Mouse (Mus musculus) adrenal gland (tissue): Measurements from ENCODE around the gene Lrmp.

Experiments
- intact Hi-C: fragments of 180-260 bp; cut with DNase I; formaldehyde crosslinking; loops from one replicate; pipeline ENCODE4 v1.15.1; 2025
- long read RNA-seq, 2 experiments: library from polyadenylated mRNA; unstranded; transcript quantifications; one replicate each; pipeline ENCODE4 v2.0.0; 2020; ENCODE audit warnings: borderline replicate concordance in 1 of 2; ENCODE audit not compliant: insufficient replicate concordance in 1 of 2

Lrmp gene
- long read RNA-seq, experiment 1, partial matches to known transcripts: 0 of 2 reads
- long read RNA-seq, experiment 1, other reads (novel, unspliced or antisense): 1 of 2 reads
- long read RNA-seq, experiment 2, partial matches to known transcripts: 1 of 7 reads
- long read RNA-seq, experiment 2, other reads (novel, unspliced or antisense): 2 of 7 reads

DNA sequence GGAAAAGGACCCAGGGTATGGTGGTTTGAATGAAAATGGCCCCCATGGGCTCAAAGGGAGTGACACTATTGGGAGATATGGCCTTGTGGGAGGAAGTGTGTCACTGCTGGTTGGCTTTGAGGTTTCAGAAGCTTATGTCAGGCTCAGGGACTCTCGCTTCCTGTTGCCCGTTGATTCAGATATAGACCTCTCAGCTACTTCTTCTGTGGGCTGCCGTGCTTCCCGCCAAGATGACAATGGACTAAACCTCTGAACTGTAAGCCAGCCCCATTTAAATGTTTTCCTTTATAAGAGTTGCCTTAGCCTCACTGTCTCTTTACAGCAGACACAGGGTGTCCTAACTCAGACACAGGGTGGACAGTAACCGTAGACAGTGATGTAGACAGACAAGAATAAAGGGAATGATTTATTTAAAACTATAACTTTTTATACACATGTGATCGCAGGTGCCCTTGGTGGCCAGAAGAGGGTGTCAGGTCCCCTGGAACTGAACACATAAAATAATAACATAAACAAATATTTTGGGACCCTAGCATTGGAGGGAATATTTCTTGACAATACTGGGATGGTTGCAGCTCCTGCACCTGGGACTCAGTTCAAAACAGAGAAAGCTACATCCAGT, at the start of gene Lrmp:
Gene Lrmp (plus strand): TSS at position 178 of the 622 bp plus-strand sequence.
- intact Hi-C loops: no loop called here

DNA sequence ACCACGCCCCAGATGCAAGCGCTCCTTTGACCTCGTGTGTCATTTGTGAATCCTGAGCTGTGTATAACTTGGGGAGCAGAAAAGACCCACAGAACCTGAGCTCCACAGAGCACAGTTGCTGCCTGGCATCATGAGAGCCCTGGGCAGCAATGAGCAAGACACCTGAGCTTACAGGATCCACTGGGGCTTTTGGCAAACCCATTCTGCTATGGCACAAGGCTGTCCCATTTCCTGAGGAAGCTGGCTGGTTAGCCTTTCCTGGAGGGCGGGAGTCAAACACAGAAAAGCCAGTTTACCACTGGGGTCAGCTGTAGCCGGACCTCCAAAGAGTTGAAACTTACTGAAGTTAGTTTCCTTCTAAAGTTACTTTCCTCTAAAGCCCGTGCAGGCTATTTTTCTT, 49.0 kb upstream of the Lrmp start:
- intact Hi-C loops: no loop called here

GRCm38 (mm10) chr6:145067679-145068078, 47.8 kb upstream of the Lrmp start:
- intact Hi-C loops: no loop called here

GRCm38 (mm10) chr6:145069397-145069796, 46.1 kb upstream of the Lrmp start:
- intact Hi-C loops: no loop called here

DNA sequence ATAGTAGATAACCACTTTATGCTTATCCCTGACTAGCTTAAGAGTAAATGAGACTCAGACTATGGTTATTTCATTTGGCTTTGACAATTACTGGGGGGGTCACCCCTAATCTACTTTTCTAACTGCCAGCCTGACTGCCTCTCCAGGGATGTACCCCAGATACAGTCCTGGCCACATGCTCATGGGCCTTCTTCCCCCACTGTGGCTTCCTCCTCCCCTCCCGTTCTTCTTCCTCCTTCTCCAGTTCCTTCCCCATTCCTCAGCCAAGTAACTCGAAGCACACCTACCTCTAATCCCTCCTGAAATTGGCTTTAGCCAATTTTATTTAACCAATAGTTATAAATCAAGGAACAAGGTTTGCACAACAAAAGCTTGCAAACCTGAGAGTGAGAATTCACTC, 45.5 kb upstream of the Lrmp start:
- intact Hi-C loops: no loop called here

GRCm38 (mm10) chr6:145074461-145074860, 41.0 kb upstream of the Lrmp start:
- intact Hi-C loops: no loop called here

DNA sequence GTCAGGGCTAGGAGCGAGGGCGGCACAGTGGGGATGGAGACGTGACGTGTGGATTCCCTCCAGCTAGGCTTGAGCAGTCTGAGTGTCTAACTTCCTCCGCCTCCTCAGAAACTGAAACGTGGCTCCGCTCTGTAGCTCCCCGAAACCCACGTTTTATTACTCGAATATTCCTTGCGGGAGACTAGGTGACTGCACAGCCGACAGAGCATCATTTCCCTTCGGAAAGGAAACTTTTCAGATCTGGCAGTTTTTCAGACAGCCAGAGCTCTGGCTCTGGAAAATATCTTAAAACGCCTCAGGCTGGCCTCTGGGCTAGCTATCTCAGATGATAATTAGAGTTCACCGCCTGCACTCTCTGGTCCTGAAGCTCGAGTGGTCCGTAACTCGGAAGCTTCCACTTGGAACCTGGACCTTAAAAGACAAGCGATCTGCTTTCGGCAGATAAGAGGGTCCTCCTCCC, 40.3 kb upstream of the Lrmp start:
- intact Hi-C loops: no loop called here

DNA sequence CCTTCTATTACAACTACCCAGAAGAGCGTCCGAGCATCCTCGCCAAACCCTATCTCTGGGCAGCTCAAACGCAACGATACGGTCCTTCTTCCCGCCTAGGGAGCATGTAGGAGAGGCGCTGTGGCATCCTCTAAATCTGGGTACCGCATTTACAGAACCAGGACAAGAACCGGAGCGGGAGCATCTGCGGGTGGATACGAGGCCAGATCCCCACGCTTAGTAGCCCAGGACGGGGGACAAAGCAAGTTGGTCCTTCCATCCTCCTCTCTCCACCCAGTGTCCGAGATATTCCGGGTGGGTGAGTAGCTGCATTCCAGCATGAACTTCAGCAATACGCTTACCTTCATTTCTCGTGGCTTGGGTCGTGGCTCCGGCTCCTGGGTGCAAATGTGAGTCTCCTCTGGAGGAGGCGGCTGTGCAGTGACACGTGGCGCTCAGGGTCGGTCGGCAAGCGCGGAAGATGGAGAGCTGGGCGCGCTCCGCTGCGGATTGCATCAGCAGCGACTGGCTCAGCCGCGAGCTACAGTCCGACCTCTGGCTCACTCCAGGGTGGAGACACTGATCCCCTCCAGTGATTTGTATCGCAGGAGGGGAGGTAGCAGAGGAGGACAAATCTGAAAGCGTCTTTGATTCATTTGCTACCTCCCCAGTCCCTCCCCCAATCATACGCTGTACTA, 39.8 kb upstream of the Lrmp start, which contains the start of gene Bcat1:
Gene Bcat1 (minus strand): TSS at position 637 of the 677 bp plus-strand sequence.
- intact Hi-C loops: no loop called here

GRCm38 (mm10) chr6:145076286-145076685, 39.2 kb upstream of the Lrmp start:
- intact Hi-C loops: no loop called here

DNA sequence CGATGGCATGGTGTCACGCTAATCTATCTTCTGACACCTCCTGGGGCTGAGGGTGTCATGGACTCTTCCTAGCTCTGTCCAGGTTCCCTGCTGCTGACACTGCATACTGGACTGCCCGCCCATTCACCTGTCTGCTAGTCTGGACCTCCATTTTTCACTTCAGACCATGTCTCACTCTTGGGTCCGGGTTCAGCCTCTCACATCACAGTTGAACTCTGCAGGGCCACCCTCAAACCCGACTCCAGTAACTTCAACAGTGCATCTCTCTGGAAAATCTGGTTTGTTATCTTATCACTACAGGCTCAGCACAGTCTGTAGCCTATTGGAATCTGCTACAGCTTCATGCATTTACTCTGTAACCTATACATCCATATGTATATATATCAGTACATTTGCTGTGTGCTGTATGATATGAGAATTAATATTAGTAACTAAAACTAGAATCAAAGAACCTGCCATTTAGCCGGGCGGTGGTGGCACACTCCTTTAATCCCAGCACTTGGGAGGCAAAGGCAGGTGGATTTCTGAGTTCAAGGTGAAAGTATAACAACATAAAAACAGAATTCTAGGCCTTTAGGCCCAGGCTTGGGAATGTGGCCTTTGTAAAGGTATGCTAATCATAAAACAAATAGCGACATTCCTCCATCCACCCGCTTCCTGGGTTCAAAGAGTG, 36.2 kb upstream of the Lrmp start:
- intact Hi-C loops: no loop called here

DNA sequence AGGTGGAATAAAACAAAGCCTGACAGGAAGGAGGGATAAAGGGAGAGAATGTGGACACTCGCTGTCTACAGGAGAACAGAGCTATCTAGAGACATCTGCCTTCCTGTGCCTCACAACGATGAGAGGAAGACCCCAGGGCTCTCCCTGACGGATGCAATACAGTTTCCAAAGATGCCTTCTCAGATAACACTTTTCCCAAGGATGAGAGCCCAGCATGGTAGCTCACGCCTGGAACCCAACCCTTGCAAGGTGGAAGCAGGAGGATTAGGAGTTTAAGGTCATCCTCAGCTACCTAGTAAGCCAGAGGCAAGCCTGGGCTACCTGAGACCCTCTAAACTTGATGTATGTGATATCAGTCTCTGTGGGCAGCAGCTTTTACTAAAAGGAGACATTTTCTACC, 33.7 kb upstream of the Lrmp start:
- intact Hi-C loops: no loop called here

DNA sequence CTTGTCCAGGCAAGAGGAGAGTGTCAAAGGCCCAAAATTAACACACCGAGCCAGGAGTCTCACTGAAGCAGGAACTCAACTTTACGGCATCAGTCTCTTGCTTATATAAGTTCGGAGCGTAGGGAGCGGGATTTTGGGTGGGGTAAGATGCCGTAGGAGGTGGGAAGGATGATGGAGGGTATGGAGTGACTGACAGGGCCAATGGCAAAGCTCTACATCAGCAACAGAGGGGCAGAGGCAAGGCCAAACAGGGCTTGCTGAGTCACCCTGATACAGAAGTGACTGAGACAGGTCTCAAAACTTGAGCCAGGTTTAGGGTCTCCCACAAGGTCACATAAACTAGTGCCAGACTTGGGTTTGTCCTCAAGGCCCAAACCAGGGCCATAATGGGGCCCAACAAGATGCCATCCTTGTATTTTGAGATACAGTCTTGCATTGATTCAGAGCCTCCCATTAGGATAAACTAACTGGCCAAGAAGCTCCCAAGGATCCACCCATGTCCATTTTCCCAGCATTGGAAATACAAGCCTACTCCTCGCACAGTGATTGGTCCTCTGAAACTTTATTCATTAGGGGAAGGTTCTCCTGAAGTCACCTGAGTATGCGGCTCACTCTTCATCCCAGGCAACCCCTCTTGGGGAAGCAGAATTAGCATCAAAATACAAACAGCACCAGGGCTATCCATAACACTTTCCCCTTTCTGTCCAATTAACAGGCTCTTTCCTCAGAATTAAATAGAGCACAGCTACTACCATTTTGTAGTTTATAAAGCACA, 30.9 kb upstream of the Lrmp start:
- intact Hi-C loops: no loop called here

DNA sequence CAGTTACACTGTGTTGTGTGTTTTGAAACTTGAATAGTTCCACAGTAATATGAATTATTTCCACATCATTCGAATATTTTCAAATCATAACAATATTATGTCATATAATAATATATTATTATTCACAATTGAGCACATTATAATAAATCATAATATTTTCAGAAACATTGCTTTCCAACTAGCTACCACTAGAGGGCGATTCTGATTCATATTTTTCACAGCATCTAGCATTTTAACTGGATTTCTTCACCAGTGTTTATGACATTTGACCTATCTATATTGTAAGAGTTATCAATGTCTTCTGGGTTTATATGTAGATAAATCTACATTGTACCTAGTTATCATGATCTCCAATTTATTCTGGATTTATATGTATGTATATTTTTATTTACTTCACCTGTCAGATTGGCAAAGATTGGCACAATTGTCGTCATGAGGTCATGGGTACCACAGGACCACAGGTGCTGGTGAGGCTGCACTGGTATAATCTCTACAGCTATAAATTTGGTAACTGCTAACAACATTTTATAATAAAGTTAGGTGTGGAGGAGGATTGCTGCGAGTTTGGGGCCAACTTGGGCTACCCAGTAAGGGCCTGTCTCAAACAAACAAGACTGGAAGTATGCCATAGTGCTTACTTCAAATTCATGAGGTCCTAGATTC, 26.9 kb upstream of the Lrmp start:
- intact Hi-C loops: loop anchor here (1.0 kb wide), 1 partner anchor 99 kb away; no protein-coding TSS in a partner anchor

DNA sequence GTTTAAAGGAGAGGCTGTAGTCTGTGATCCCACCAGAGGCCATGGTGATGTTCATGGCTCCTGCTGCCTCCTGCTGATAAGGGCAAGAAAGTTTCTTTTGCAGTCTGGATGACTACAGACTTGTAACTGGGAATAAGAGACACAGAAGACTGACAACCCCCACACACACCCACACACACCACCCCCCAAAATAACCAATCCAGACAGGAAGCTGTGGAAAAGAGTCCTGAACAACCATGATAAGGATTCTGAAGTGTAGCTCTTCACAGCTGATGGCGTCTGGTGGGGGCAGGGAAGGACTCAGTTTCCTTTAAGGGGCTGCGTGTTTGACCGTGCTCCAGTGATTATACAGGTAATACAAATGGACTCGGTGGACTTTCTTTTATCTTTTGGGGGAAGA, 26.1 kb upstream of the Lrmp start:
- intact Hi-C loops: loop anchor here (1.0 kb wide), 1 partner anchor 98 kb away; no protein-coding TSS in a partner anchor

GRCm38 (mm10) chr6:145090201-145090863, 25.1 kb upstream of the Lrmp start:
- intact Hi-C loops: loop anchor here (5.0 kb wide), 1 partner anchor 37 kb away; no protein-coding TSS in a partner anchor

DNA sequence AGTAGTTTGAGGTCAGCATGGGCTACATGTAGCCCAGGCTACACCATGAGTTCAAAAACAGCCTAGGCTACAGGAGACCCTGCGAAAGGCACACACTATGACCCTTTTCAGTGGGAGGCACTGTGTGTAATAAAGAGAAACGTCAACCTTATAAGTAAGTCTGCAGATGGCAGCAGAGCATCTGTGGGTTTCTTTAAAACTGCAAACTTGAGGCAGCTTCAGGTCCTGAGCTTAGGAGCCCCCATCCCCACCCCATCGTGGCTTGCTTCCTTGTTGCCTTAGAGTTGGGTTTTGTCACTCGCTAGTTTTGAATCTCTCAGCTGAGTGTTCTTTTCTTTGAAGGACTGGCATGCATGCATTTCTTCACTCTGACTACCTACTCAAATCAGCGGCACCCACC, 24.5 kb upstream of the Lrmp start:
- intact Hi-C loops: loop anchor here (5.0 kb wide), 1 partner anchor 36 kb away; no protein-coding TSS in a partner anchor

GRCm38 (mm10) chr6:145091998-145092397, 23.5 kb upstream of the Lrmp start:
- intact Hi-C loops: loop anchor here (5.0 kb wide), 1 partner anchor 35 kb away; no protein-coding TSS in a partner anchor

DNA sequence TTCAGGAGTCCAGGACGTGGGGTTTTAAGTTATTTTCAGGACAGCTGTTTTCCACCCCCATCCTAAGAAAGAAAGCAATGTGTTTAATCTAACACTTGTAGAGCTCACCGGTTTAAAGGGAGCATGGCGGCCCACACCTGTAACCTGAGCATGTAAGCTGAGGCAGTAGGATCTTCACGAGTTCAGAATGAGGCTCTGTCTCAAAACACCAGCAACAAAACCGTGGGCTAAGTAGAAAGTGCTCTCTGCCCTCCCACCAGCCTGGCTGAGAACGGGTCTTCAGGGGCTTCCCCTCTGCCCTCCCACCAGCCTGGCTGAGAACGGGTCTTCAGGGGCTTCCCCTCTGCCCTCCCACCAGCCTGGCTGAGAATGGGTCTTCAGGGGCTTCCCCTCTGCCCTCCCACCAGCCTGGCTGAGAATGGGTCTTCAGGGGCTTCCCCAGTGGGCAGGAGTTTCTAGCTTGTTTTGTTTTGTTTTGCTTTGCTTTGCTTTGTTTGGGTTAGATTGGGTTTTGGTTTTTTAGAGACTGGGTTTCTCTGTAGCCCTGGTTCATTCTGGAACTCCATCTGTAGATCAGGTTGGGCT, 22.3 kb upstream of the Lrmp start:
- intact Hi-C loops: loop anchor here (5.0 kb wide), 1 partner anchor 34 kb away; no protein-coding TSS in a partner anchor

DNA sequence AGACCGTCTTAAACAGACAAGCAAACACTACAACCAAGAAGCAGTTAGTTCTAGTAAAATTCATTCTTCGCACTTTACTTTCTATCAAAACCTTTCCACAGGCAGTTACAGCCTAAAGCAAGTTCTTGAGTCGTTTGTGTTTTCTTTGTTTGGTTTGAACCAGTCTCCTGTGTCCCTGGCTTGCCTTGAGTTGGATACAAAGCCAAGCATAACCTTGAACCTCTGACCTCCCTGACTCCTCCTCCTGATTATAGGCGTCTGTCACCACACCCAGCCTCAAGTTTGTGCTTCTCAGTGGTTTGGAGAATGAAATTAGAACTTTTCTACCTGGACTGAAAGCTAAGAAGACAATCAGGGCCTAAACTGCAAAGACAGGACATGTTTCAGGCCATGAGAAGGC, 21.0 kb upstream of the Lrmp start:
- intact Hi-C loops: loop anchor here (5.0 kb wide), 1 partner anchor 33 kb away; no protein-coding TSS in a partner anchor
